Mouse (Mus musculus): Measurements from ENCODE around the gene Pdcd2.
"Not testable (repeated sequence)": the region's sequence is repeated elsewhere in the genome, so short reads cannot be mapped to it uniquely, and the experiment has no call there.

Gene Pdcd2

DNA sequence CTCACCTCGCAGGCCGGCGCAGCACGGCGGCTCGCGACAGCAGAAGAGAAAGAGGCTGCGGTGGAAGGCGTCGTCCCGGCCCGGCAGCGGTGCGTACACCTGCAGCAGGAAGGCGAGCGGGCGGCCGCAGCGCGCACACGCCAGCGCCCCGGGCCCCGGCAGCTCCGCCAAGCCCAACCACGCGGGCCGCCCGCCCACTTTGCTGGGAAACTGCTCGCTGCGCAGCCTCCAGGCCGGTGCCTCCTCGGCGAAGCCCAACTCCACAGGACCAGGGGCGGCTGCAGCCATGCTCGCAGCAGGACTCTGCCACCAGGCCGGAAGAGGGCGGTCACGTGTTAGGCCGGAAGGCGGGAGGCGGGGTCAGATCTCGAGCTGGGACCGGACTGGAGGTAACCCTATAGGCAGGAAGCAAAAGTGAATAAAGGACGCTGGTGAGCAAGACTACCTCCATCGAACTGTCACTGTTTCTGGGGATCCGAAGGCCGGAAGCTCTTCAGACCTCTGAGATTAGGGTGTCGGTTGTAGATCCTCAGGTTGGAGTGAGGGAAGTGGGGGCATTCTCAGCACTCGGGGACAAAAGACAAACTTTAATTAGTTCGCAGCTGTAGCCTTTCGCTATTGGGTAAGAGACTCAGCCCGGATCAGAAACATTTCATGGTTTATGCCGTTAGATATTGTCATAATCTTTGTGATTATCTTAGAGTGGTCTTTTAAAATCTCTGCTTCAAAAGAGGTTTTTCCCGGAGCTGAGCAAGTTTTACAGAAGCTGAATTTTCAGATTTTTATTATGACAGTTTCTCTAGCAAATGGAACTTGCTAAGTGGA lies at the start of gene Pdcd2:
Pdcd2 (minus strand) TSS at position 316 of the 825 bp plus-strand sequence.
- DNase-seq (ENCODE audit: low spot score): peak; percentile 91

DNA sequence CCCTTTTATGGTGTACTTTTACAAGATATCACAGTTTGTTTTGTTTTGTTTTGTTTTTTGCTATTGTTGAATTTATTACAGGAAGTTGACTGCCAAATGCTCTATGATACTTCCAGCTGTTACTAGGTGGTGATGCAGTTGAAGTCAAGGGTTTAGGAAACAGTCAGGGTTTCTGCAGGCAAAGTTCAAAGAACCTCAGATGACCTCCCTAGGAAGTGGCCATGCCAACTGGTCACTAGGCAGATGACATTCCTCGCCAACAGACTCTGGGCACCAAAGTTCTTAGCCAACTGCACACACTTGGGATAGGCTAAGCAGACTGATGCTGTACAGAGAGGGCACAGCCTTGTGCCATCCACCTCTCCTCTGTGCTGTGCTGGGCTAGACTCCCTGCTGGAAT lies 48.0 kb upstream of the Pdcd2 start:
- no peak for DNase-seq (ENCODE audit: low spot score)

DNA sequence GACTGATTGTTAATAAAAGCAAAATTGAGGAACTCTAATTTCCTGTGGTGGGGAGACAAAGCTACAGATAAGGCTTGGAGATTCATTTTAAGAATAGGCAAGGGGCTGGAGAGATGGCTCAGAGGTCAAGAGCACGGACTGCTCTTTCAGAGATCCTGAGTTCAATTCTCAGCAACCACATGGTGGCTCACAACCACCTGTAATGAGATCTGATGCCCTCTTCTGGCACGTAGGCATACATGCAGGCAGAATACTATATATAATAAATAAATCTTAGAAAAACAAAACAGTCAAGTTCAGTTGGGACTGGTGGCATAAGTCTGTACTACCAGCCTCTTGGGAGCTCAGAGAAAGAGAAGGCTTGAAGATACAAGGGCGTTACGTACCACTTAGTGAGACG lies 39.8 kb upstream of the Pdcd2 start:
- DNase-seq (ENCODE audit: low spot score): no peak

DNA sequence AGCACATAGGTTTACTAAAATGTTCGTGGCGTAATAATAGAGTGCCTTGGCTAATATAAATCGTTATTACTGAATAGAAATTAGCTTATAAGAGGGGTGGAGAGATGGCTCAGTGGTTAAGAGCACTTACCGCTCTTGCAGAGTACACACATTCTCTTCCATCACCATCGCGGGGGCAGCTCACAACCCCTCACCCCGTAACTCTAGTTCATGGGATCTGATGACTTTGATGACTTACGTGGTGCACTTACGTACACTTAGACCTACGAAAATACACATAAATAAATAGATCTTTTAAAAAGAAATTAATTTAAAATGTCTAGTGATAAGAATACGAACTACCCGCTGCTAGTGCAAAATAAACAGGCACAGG lies 37.8 kb upstream of the Pdcd2 start:
- DNase-seq (ENCODE audit: low spot score): no peak

DNA sequence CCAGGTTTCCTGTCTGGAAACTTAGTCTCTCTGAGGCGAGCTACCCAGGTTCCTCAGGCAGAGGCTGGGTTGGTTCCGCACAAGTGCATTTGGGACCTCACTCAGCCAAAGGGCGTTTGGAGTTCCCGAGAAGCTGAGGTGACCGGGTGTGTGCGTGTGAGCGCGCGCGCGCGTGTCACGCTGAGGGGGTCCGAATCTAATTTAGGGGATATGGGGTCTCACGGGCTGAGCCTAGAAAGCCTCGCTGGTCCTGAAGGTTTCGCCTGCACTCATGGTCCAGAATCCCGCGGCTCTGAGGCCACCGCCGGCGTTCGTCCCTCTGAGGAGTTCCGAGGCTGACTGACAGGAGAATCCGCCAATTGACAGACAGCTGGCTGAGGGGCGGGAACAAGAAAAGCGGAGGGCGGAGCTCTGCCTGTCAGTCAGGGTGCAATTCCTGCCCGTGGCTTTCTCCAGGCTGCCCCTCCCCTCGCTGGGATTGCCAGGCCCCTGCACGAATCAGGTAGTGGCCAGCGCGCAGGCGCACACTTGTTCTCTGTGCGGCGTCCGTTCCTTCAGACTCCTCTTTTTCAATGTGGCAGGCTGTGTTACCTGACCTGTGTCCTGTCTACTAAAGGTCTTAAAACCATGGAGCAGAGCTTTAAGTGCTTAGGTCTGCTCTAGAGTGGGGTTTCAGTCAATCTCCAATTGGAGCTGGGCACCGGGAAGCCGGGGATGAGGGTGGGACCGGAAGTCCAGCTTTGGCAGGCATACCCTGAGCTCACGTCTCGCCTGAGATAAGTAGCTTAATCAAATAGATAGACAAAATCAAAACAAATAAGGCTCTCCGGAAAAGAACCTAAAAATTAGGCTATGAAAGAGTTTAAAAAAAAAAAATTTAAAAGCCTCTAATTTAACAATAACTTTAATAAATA lies 37.2 kb upstream of the Pdcd2 start, which contains the start of gene Prdm9:
Prdm9 (minus strand) TSS at position 341 of the 914 bp plus-strand sequence.
- peak; percentile 98 for DNase-seq (ENCODE audit: low spot score)

DNA sequence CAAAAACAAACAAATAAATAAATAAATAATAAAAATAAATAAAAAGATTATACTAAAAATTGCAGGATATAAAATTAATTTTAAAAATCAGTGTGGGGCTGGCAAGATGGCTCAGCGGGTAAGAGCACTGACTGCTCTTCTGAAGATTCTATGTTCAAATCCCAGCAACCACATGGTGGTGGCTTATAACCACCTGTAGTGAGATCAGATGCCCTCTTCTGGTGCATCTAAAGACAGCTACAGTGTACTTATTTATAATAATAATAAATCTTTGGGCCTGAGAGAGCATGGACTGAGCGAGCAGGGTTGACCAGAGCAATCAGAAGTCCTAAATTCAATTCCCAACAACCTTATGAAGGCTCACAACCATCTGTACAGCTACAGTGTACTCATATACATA lies 32.8 kb upstream of the Pdcd2 start:
- no peak for DNase-seq (ENCODE audit: low spot score)

DNA sequence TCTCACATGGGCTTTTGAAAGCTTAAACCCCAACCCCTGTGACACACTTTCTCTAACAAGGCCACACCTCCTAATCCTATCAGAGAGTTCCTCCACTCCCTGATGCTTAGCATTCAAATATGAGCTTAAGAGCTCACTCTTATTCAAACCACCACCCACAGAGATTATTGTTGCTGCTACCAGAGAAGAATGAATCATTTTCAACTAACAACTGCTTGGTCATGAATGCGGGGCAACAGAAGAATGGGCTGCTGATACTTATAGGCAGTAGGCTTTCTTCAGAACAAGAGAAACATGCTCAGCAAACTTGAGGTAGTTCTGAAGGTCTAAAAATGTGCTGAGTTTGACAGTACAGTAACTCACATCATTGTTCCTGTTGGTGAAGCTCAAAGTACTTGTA lies 22.6 kb upstream of the Pdcd2 start:
- DNase-seq (ENCODE audit: low spot score): no peak

DNA sequence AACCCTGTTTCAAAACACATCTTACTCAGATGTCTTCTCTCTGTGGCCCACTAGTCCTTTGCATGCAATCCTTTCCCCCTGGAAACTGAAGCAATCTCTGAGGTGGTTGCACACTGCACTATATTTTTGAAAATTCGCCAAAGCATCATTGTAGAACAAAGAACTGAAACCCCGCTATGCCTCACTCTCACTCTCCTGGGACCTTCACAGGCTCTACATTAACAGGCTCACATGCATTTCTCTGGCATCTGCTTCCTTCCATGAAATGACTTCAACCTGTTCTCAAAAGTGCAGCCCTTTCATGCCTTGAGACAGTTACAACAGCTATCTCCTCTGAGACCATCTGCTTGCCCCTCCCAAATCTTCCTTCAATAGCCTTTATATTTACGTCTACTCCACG lies 19.3 kb upstream of the Pdcd2 start:
- no peak for DNase-seq (ENCODE audit: low spot score)

DNA sequence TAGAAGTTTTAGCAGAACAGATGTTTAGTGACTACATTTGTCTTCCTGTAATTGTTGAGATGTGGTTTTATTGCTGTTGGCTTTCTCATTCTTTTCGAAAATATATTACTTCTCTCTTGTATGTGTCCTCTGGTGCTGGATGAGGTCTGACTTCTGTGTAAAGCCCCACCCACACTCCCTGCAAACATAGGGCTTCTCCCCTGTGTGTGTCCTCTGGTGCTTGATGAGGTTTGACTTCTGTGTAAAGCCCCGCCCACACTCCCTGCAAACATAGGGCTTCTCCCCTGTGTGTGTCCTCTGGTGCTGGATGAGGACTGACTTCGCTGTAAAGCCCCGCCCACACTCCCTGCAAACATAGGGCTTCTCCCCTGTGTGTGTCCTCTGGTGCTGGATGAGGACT lies 16.8 kb upstream of the Pdcd2 start:
- not testable (repeated sequence) for DNase-seq (ENCODE audit: low spot score)

DNA sequence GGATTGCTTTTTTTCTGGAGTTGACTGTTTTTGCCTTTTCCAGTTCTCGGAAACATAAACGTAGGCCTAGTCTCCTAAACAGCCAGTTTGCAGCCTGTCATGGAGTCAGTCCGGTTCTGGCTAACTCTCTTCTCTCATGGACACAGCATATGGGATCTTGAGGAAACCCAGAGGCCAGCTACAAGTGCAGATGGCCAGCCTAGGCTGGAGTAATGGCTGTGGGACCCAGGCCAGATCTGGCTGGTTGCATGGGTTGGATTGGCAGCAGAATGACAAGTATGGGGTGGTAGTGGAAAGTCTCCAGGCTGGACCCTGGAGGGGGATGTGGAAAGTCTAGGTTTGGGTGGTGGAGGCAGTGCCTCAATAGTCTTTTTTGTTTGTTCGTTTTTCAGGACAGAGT lies 13.2 kb upstream of the Pdcd2 start:
- DNase-seq (ENCODE audit: low spot score): no peak

DNA sequence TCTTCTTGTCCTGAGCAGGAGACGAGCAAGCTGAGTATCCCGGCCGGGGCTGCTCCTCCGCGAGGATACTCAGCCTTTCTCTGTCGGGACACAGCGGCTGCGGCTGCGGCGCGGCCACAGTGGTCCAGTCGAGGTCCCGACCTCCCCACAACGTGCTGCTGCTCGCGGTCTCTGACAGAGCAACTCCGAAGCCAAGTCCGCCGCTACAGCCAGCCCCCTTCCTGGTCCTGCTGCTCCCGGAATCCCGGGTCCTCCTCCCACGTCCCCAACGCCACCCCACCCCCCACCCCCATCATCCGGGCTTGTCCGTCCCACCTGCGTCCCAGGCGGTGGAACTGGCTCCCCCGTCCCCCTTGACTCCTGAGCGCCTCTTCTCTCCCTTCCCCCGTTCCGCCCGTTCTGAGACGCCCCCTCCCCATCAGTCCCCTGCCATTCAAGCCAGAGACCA lies 9.4 kb upstream of the Pdcd2 start:
- no peak for DNase-seq (ENCODE audit: low spot score)

DNA sequence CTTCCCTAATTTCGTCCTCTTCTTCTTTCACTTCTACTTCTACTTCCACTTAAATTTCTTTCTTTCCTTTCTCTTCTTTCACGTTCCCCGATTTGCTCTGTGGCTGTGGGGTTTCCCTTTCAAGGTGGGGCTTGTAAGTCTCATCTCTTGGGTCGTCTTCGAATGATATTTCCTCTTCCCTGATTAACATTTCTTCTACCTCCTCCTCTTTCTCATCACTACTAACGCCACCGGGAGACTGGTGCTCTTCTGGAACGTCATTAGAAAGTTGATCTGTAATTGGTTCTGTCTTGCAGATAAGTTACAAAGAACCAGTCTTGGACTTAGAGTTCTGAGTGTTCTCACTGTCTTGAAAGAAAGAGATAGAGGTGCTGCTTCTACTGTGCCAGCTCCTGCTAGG lies 8.8 kb upstream of the Pdcd2 start:
- no peak for DNase-seq (ENCODE audit: low spot score)

DNA sequence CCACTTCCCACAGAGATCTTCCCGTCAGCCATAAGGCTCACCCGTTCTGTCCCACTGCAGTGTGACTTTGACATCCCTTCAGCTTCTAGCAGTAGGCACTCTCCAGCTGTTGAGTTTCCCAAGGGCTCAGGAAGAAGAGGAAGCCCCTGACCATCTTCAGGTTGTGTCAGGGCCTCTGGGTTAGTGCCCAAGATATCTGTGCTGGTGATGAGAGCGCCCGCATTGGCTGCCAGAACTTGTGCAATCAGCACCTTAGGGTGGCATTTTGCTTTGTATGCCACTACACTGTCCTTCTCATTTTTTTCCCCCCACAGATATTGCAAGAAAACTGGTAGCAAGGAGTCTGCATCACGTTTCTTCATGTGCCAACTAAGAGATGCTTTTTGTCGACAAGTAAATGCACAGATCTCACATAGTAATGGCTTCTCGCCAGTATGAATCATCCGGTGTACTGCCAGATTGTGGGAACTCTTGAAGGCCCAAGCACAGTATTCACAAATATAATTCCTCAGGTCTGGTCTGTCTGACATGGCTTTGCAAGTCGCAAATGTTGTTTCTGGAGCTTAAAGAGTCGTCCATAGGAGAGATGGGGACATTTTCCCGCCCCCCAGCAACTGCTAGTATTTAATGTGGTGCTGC lies 8.2 kb upstream of the Pdcd2 start:
- no peak for DNase-seq (ENCODE audit: low spot score)

DNA sequence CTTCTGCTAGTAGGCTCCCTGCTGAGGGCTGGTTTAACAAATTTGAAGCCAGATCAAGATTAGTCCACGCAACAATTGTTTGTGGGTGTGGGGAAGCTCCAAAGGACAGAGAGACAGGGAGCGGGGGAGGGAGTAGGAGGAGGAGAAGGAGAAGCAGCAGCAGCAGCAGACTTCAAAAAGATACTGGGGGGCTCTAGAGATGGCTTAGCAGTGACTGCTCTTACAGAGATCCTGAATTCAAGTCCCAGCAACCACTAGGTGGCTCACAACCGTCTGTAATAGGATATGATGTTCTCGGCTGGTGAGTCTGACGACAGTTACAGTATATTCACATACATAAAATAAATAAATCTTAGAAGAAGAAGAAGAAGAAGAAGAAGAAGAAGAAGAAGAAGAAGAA lies 3.0 kb upstream of the Pdcd2 start:
- peak; percentile 22 for DNase-seq (ENCODE audit: low spot score)

DNA sequence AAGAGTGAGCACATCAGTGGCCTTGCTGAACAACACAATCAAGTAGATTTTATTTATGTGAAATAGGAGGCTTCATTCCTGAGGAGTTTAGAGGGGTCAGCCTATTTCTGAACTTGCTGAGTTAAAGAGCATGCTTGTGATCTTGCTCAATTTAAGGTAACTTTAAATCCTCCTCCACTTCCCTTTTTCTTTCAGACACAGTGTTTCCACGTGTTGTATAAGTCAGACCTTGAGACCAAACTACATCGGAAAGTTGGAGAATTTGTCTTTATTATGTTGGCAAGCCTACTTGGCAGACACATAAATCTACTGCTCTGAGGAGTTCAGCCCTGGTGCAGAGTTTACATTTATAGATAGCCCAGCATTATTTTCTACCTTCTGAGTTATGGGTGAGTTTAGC lies 1.8 kb upstream of the Pdcd2 start:
- no peak for DNase-seq (ENCODE audit: low spot score)

DNA sequence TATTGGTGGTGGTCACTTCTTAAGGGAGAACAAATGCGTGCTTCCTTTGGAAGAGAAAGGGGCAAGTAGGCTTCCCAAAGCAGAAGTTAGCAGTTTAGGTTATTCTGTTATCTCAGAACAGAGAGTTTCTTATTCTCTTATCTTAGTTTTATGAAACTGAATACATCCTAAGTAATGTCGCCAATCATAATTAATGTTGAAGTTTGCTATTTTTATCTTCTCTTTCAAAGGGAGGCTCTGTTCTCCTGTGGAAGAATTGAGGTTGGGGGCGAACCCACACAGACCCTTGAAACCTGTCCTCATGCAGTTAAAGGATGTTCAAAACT lies 673 bp upstream of the Pdcd2 start:
- DNase-seq (ENCODE audit: low spot score): no peak

DNA sequence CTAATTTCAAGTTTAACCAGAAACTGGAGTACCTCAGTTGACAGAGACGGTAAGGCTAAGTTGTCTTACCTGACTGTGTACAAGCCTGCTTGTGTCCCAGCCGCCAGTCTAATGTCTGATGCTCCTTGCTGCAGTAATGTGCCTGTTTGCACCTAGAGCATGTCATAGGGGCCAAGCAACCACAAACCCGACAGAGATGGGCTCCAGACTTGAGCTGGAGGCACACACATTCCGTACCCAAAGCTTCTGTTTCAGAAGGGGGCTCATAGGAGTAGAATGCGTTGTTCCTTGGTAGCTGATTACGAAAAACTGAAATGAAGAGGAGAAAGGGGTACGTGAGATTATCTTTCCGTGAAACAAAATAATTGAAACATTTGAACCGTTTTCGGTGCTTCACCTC lies 797 bp downstream of the Pdcd2 start:
- peak; percentile 31 for DNase-seq (ENCODE audit: low spot score)

DNA sequence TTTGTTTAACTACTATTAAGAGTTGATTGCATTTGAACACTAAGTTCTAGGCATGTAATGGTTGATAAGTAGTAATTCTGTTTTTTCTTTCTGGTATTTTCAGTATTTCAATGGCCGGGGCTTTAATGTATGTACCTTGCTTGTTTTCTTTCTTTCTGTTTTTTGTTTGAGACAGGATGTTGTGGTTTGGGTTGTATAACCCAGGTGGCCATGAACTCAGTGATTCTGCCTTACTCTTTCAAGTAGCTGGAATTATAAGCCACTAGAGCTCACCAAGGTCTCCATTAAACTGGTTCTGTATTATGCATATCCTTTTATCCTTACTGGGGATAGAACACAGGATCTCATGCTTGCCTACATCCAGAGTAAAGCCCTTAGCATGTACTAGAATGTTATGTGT lies 8.3 kb downstream of the Pdcd2 start:
- no peak for DNase-seq (ENCODE audit: low spot score)

DNA sequence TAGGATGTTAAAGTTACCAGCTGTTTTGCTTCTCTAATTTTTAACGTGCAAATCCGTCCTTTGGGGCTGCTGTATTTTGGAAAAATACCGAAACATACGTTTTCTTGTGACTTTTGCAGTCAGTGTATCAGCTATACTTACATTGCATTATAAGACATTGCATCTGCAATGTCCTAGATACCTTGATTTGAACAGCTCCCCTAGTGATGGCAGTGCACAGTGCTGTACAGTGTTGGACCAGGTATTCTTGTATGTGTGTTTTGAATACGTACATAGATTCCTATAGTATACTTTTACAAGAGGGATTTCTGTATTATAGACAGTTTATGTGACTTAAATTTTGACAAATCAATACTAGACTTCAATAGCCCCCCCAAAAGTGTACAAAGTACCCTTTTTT lies 8.9 kb downstream of the Pdcd2 start:
- DNase-seq (ENCODE audit: low spot score): no peak

DNA sequence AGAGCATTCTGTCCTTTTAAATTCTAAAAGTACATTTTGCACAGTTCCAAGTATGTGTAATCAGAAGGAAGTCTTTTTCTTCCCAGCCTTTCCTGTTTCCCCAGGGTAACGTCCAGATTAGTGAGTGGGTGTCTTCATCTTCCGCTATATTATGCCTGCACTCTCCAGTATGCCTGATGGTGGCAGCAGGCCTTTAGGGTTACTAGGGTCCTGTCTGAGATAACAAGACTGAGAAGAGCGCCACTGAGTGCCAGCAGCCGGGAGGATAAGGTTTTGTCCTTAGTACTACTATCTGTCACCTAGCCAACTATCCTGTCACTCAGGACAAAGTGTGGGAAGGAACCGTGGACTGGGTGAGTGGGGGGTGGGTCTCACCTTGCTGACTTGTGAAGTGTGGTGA lies 9.3 kb downstream of the Pdcd2 start:
- no peak for DNase-seq (ENCODE audit: low spot score)

DNA sequence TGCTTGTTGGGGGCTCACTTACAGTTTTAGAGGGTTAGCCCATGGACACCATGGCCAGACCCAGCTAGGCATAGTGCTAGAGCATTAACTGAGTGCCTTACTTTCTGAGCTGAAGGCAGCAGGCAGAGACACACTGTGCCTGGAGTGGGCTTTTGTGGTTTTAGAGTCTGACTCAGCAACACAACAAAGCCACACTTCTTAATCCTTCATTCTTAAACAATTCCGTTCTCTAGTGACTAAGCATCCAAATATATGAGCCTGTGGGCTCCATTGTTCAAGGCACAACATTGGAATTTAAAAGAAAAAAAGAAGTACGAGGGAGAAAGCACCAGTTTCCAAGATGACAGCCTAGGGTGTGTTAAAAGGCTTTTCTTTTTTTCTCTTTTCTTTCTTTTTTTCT lies 16.4 kb downstream of the Pdcd2 start:
- no peak for DNase-seq (ENCODE audit: low spot score)

DNA sequence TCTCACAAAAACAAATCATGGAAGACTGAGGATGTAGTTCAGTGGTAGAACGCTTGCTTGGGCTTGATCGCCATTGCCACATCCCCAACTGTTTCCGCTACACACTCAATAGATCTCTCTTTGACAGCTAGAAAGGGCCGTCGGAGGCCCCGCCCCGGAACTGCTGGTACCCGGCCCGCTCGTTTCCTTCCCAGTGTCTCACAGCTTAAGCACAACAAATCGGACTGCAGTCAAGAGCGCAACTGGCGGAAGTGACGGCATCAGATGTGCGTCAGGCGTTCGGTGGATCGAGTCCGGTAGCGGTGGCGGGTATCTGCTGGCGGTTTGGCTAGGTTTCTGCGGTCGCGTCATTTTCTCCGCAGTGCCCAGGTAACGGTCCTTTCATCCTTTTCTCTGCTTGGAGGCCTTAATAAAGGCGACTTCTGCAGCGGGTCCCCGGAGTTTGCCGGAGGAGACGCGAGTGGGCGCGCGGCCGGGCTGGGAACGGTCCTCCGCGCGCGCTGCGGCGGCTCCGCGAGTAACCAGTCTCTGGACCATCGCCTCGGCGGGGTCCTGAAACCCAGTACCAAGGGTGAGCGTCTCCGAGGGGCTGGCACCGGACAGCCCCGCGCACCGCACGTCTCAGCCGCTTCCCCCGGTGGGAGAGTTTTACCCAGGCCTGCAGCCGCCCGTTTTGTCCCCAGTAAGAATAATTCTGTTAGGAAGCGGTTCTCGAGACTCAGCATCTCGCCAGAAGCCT lies 27.3 kb downstream of the Pdcd2 start, which contains the start of the genes Psmb1 and Tbp:
Psmb1 (minus strand) TSS at position 96 of the 739 bp plus-strand sequence.
Tbp (plus strand) TSS at position 233 of the 739 bp plus-strand sequence.
- DNase-seq (ENCODE audit: low spot score): peak; percentile 96

Measured in c-Kit-positive CD71-positive TER-119-positive erythroid progenitor cells, embryonic 14.5 days (primary cell).